Mouse (Mus musculus): Measurements from ENCODE around the gene Calml3.

Gene Calml3

DNA sequence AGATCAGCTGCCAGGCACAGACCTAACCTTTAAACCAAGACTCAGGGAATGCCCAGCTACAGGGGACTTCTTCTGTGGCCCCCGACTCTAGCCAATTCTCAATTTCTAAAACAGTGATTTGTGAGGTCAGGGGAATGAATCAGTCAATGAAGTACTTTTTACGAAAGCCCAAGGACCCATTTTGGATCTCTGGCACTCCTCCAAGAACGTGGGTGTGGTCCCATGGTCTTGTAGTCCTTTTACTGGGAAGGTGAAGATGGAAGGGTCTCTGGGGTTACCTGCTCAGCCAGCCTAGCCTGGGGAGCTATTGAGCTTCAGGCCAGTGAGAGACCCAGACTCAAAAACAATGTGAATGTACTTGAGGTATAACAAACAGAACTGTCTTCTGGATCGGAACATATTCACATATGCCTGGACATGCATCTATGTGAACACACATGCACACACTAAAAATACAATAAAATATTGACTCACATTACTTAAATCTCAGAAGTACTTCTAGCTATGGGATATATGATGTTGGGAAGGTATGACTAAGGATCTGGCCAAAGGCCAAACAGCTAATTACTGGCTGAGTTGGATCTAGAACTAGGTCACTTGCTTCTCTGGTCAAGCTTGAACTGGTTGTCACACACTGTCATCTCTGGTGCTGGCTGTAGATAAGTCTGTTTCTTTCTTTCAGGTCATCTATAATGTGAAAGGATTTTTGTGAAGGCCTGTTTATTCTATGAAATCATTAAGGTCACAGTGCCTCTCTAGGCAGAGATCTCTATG, 25.3 kb downstream of the Calml3 start:
- TF ChIP-seq NANOG (IDR thresholded peaks at IDR 0.05; ENCODE audit: borderline replicate concordance, low read length) (no peak), POU5F1 (IDR thresholded peaks at IDR 0.05; ENCODE audit: borderline replicate concordance, low read length) (no peak), CTCF (conservative IDR thresholded peaks at IDR 0.05; ENCODE audit: low read length) (no peak)

GRCm38 (mm10) chr13:3777216-3777912, 26.8 kb downstream of the Calml3 start:
- TF ChIP-seq POU5F1 (IDR thresholded peaks at IDR 0.05; ENCODE audit: borderline replicate concordance, low read length) (no peak), CTCF (conservative IDR thresholded peaks at IDR 0.05; ENCODE audit: low read length) (no peak), NANOG (IDR thresholded peaks at IDR 0.05; ENCODE audit: borderline replicate concordance, low read length) (no peak)
- Histone ChIP-seq H3K27me3 (ENCODE audit: insufficient read depth, low read length) (no peaks in the 10 kb centered on the region), H3K4me3 (replicated peaks; ENCODE audit: low read length) (no peak overlapping the region), H3K9me3 (ENCODE audit: low read length) (no peaks in the 10 kb centered on the region), H3K4me1 (replicated peaks; ENCODE audit: low read depth, low read length) (no peaks in the 10 kb centered on the region), H3K36me3 (ENCODE audit: insufficient read depth, low read length) (no peaks in the 10 kb centered on the region)

More for the DNA sequence above, 25.3 kb downstream of the Calml3 start:
- Histone ChIP-seq H3K36me3 (ENCODE audit: insufficient read depth, low read length) (no peaks in the 10 kb centered on the region), H3K4me1 (replicated peaks; ENCODE audit: low read depth, low read length) (no peaks in the 10 kb centered on the region), H3K27me3 (ENCODE audit: insufficient read depth, low read length) (no peaks in the 10 kb centered on the region), H3K4me3 (replicated peaks; ENCODE audit: low read length) (no peak overlapping the region), H3K9me3 (ENCODE audit: low read length) (no peaks in the 10 kb centered on the region)

GRCm38 (mm10) chr13:3776446-3776845, 27.7 kb downstream of the Calml3 start:
- H3K36me3 ChIP-seq (ENCODE audit: insufficient read depth, low read length): no peaks in the 10 kb centered on the region
- TF ChIP-seq POU5F1 (IDR thresholded peaks at IDR 0.05; ENCODE audit: borderline replicate concordance, low read length) (no peak), CTCF (conservative IDR thresholded peaks at IDR 0.05; ENCODE audit: low read length) (no peak), NANOG (IDR thresholded peaks at IDR 0.05; ENCODE audit: borderline replicate concordance, low read length) (no peak)

GRCm38 (mm10) chr13:3774991-3775390, 29.1 kb downstream of the Calml3 start:
- no peaks in the 10 kb centered on the region for H3K36me3 ChIP-seq (ENCODE audit: insufficient read depth, low read length)
- no peaks in the 10 kb centered on the region for H3K9me3 ChIP-seq (ENCODE audit: low read length)
- H3K4me1 ChIP-seq (replicated peaks; ENCODE audit: low read depth, low read length): no peaks in the 10 kb centered on the region
- TF ChIP-seq NANOG (IDR thresholded peaks at IDR 0.05; ENCODE audit: borderline replicate concordance, low read length) (no peak), POU5F1 (IDR thresholded peaks at IDR 0.05; ENCODE audit: borderline replicate concordance, low read length) (no peak), CTCF (conservative IDR thresholded peaks at IDR 0.05; ENCODE audit: low read length) (no peak)
- H3K4me3 ChIP-seq (replicated peaks; ENCODE audit: low read length): no peak overlapping the region
- peaks cover 4% of the 10 kb centered on the region; the same call in 1 of the 2 replicates for H3K27me3 ChIP-seq (ENCODE audit: insufficient read depth, low read length)

More at GRCm38 (mm10) chr13:3776446-3776845, 27.7 kb downstream of the Calml3 start:
- Histone ChIP-seq H3K9me3 (ENCODE audit: low read length) (no peaks in the 10 kb centered on the region), H3K27me3 (ENCODE audit: insufficient read depth, low read length) (no peaks in the 10 kb centered on the region), H3K4me3 (replicated peaks; ENCODE audit: low read length) (no peak overlapping the region), H3K4me1 (replicated peaks; ENCODE audit: low read depth, low read length) (no peaks in the 10 kb centered on the region)

- Histone ChIP-seq H3K27me3 (ENCODE audit: insufficient read depth, low read length) (peaks cover 4% of the 10 kb centered on the region; the same call in 1 of the 2 replicates), H3K4me3 (replicated peaks; ENCODE audit: low read length) (no peak overlapping the region), H3K9me3 (ENCODE audit: low read length) (no peaks in the 10 kb centered on the region), H3K36me3 (ENCODE audit: insufficient read depth, low read length) (no peaks in the 10 kb centered on the region), H3K4me1 (replicated peaks; ENCODE audit: low read depth, low read length) (no peaks in the 10 kb centered on the region)
- TF ChIP-seq CTCF (conservative IDR thresholded peaks at IDR 0.05; ENCODE audit: low read length): no peak
- TF ChIP-seq NANOG (IDR thresholded peaks at IDR 0.05; ENCODE audit: borderline replicate concordance, low read length): no peak
- TF ChIP-seq POU5F1 (IDR thresholded peaks at IDR 0.05; ENCODE audit: borderline replicate concordance, low read length): no peak
These were observed 29.8 kb downstream of the Calml3 start for GRCm38 (mm10) chr13:3774280-3774679.

- TF ChIP-seq NANOG (IDR thresholded peaks at IDR 0.05; ENCODE audit: borderline replicate concordance, low read length) (no peak), CTCF (conservative IDR thresholded peaks at IDR 0.05; ENCODE audit: low read length) (no peak), POU5F1 (IDR thresholded peaks at IDR 0.05; ENCODE audit: borderline replicate concordance, low read length) (no peak)
- no peaks in the 10 kb centered on the region for H3K4me1 ChIP-seq (replicated peaks; ENCODE audit: low read depth, low read length)
- no peaks in the 10 kb centered on the region for H3K36me3 ChIP-seq (ENCODE audit: insufficient read depth, low read length)
- H3K4me3 ChIP-seq (replicated peaks; ENCODE audit: low read length): no peak overlapping the region
- H3K9me3 ChIP-seq (ENCODE audit: low read length): 0 out of 2 replicates have a peak, but pooled peaks cover 3% of the 10 kb centered on the region
- H3K27me3 ChIP-seq (ENCODE audit: insufficient read depth, low read length): peaks cover 4% of the 10 kb centered on the region; the same call in 1 of the 2 replicates
These were observed 30.9 kb downstream of the Calml3 start for GRCm38 (mm10) chr13:3773149-3773688.

- peaks cover 8% of the 10 kb centered on the region; the same call in 1 of the 2 replicates for H3K4me1 ChIP-seq (replicated peaks; ENCODE audit: low read depth, low read length)
- H3K9me3 ChIP-seq (ENCODE audit: low read length): 0 out of 2 replicates have a peak, but pooled peaks cover 3% of the 10 kb centered on the region
- no peak overlapping the region for H3K4me3 ChIP-seq (replicated peaks; ENCODE audit: low read length)
- peaks cover 4% of the 10 kb centered on the region; the same call in 1 of the 2 replicates for H3K27me3 ChIP-seq (ENCODE audit: insufficient read depth, low read length)
- no peaks in the 10 kb centered on the region for H3K36me3 ChIP-seq (ENCODE audit: insufficient read depth, low read length)
- TF ChIP-seq NANOG (IDR thresholded peaks at IDR 0.05; ENCODE audit: borderline replicate concordance, low read length): no peak
- no peak for TF ChIP-seq POU5F1 (IDR thresholded peaks at IDR 0.05; ENCODE audit: borderline replicate concordance, low read length)
- no peak for TF ChIP-seq CTCF (conservative IDR thresholded peaks at IDR 0.05; ENCODE audit: low read length)
These were observed 32.9 kb downstream of the Calml3 start for GRCm38 (mm10) chr13:3771221-3771620.
